Mouse (Mus musculus): ENCODE results near the gene Fam57b.

The Fam57b gene

GRCm38 (mm10) chr7:126796350-126796932 lies 1.0 kb upstream of the Fam57b start:
- no peak for ATAC-seq (ENCODE audit: insufficient number of reproducible peaks, low FRiP score, low TSS enrichment)

- ATAC-seq (ENCODE audit: insufficient number of reproducible peaks, low FRiP score, low TSS enrichment) = no peak
Observed at GRCm38 (mm10) chr7:126798127-126799049, 920 bp downstream of the Fam57b start.

GRCm38 (mm10) chr7:126799050-126799467 lies 1.6 kb downstream of the Fam57b start:
- ATAC-seq (ENCODE audit: insufficient number of reproducible peaks, low FRiP score, low TSS enrichment) = peak; percentile 79

GRCm38 (mm10) chr7:126799468-126800268 lies 2.2 kb downstream of the Fam57b start:
- ATAC-seq (ENCODE audit: insufficient number of reproducible peaks, low FRiP score, low TSS enrichment) = peak; percentile 45

- ATAC-seq (ENCODE audit: insufficient number of reproducible peaks, low FRiP score, low TSS enrichment) = no peak
Observed at GRCm38 (mm10) chr7:126800269-126801056, 3.0 kb downstream of the Fam57b start.

- ATAC-seq (ENCODE audit: insufficient number of reproducible peaks, low FRiP score, low TSS enrichment) = no peak
Observed at GRCm38 (mm10) chr7:126801057-126801422, 3.6 kb downstream of the Fam57b start.

GRCm38 (mm10) chr7:126802134-126802889 lies 4.8 kb downstream of the Fam57b start:
- no peak for ATAC-seq (ENCODE audit: insufficient number of reproducible peaks, low FRiP score, low TSS enrichment)

GRCm38 (mm10) chr7:126803181-126803580 lies 5.7 kb downstream of the Fam57b start:
- no peak for ATAC-seq (ENCODE audit: insufficient number of reproducible peaks, low FRiP score, low TSS enrichment)

GRCm38 (mm10) chr7:126803751-126804150 lies 6.3 kb downstream of the Fam57b start:
- ATAC-seq (ENCODE audit: insufficient number of reproducible peaks, low FRiP score, low TSS enrichment) = no peak

- no peak for ATAC-seq (ENCODE audit: insufficient number of reproducible peaks, low FRiP score, low TSS enrichment)
Observed at GRCm38 (mm10) chr7:126806956-126807355, 9.5 kb downstream of the Fam57b start.

DNA sequence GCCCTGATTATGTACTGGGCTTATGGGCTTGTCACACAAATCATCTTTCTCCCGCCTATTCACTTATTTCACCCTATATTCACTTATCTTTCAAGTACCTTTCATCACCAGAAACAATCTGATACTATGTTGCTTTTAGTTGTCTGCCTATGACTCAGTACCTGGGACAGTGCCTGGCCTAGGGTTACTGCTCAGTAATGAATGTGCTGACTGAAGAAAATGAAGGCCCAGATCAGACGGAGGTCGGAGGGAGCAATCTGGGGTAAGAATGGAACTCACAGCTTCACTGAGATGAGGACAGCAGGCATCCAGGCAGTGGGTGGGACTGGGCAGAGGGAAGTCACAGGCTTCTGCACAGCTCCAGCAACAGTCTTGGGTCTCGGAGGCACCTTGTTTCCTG lies 9.9 kb downstream of the Fam57b start:
- no peak for ATAC-seq (ENCODE audit: insufficient number of reproducible peaks, low FRiP score, low TSS enrichment)

GRCm38 (mm10) chr7:126808703-126809455 lies 11.4 kb downstream of the Fam57b start:
- ATAC-seq (ENCODE audit: insufficient number of reproducible peaks, low FRiP score, low TSS enrichment) = peak; percentile 88

- ATAC-seq (ENCODE audit: insufficient number of reproducible peaks, low FRiP score, low TSS enrichment) = no peak
Observed at GRCm38 (mm10) chr7:126809723-126810369, 12.4 kb downstream of the Fam57b start.

- ATAC-seq (ENCODE audit: insufficient number of reproducible peaks, low FRiP score, low TSS enrichment) = no peak
Observed at GRCm38 (mm10) chr7:126815726-126816222, 18.3 kb downstream of the Fam57b start.

GRCm38 (mm10) chr7:126816494-126816893 lies 19.0 kb downstream of the Fam57b start:
- no peak for ATAC-seq (ENCODE audit: insufficient number of reproducible peaks, low FRiP score, low TSS enrichment)

DNA sequence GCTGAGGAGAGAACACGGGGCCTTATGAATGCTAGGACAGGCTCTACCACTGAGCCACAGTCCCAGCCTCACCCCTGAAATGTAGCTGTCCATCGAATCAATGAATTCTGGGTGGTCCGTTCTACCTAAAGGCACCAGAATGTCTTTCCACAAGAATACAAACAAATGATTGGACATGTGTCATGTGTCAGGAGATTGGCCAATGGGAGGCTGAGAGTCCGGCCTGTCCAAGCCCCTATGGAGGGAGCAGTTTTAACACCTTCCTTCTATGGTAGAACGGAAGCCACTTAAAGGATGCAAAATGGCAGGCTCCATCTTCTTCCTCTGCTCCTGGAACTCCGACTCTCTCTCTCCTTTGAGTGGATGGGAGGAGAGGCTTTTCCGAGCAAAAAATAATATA lies 20.1 kb downstream of the Fam57b start:
- no peak for ATAC-seq (ENCODE audit: insufficient number of reproducible peaks, low FRiP score, low TSS enrichment)

DNA sequence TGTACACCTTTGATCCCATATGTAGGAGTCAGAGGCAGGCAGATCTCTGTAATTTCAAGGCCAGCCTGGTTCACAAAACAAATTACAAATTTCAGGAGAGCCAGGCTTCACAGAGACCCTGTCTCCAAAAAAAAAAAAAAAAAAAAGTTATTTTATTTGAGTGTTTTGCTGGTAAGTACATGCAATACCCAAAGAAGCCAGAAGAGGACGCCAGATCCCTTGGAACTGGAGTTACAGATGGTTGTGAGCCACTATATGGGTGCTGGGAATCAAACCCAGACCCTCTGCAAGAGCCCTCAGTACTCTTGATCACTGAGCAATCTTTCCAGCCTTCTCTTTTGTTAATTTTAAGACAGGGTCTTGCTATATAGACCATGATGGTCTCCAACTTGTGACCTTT lies 21.4 kb downstream of the Fam57b start:
- ATAC-seq (ENCODE audit: insufficient number of reproducible peaks, low FRiP score, low TSS enrichment) = no peak
